Mouse (Mus musculus): ENCODE measurements at regions not wholly inside any gene's neighbourhood (a gene's known extent, or its start where the extent isn't known, plus 50 kb on each side); places are given as distances from the start of the nearest gene placed in this dataset.

- no peaks in the 10 kb centered on the region for H3K27me3 ChIP-seq
- H3K27ac ChIP-seq: no peak overlapping the region
- ATAC-seq (ENCODE audit: insufficient number of reproducible peaks, insufficient read depth, low FRiP score, low TSS enrichment, low read depth): no peak
- H3K36me3 ChIP-seq: no peaks in the 10 kb centered on the region
- no peak overlapping the region for H3K4me2 ChIP-seq
- 5% methylated on average over 4 of the region's 4 CpGs for WGBS
- H3K9ac ChIP-seq: no peak overlapping the region
- H3K4me3 ChIP-seq: no peak overlapping the region
- no peaks in the 10 kb centered on the region for H3K9me3 ChIP-seq
- H3K4me1 ChIP-seq: no peaks in the 10 kb centered on the region
Measured at GRCm38 (mm10) chr10:16640136-16640535, 1082.9 kb upstream of the Cited2 start.

- H3K4me3 ChIP-seq: no peak overlapping the region
- 62% methylated on average over 1 of the region's 1 CpGs for WGBS
- no peaks in the 10 kb centered on the region for H3K36me3 ChIP-seq
- H3K9ac ChIP-seq: no peak overlapping the region
- ATAC-seq (ENCODE audit: insufficient number of reproducible peaks, insufficient read depth, low FRiP score, low TSS enrichment, low read depth): no peak
- H3K27ac ChIP-seq: no peak overlapping the region
- H3K27me3 ChIP-seq: no peaks in the 10 kb centered on the region
- H3K4me1 ChIP-seq: no peaks in the 10 kb centered on the region
- H3K4me2 ChIP-seq: no peak overlapping the region
- no peaks in the 10 kb centered on the region for H3K9me3 ChIP-seq
Measured at GRCm38 (mm10) chr10:16650120-16650519, 1072.9 kb upstream of the Cited2 start.

- H3K27ac ChIP-seq: no peak overlapping the region
- no peaks in the 10 kb centered on the region for H3K4me1 ChIP-seq
- no peak overlapping the region for H3K4me3 ChIP-seq
- ATAC-seq (ENCODE audit: insufficient number of reproducible peaks, insufficient read depth, low FRiP score, low TSS enrichment, low read depth): no peak
- H3K9ac ChIP-seq: no peak overlapping the region
- 78% methylated on average over 4 of the region's 4 CpGs for WGBS
- no peaks in the 10 kb centered on the region for H3K9me3 ChIP-seq
- H3K4me2 ChIP-seq: no peak overlapping the region
- no peaks in the 10 kb centered on the region for H3K36me3 ChIP-seq
- no peaks in the 10 kb centered on the region for H3K27me3 ChIP-seq
Measured at GRCm38 (mm10) chr10:16652450-16652849, 1070.6 kb upstream of the Cited2 start.

GRCm38 (mm10) chr10:16664483-16664882 lies 1058.5 kb upstream of the Cited2 start:
- no peak overlapping the region for H3K27ac ChIP-seq
- H3K9ac ChIP-seq: no peak overlapping the region
- H3K36me3 ChIP-seq: no peaks in the 10 kb centered on the region
- no peaks in the 10 kb centered on the region for H3K27me3 ChIP-seq
- ATAC-seq (ENCODE audit: insufficient number of reproducible peaks, insufficient read depth, low FRiP score, low TSS enrichment, low read depth): no peak
- no peaks in the 10 kb centered on the region for H3K9me3 ChIP-seq
- no peak overlapping the region for H3K4me2 ChIP-seq
- no peaks in the 10 kb centered on the region for H3K4me1 ChIP-seq
- H3K4me3 ChIP-seq: no peak overlapping the region
- 54% methylated on average over 1 of the region's 1 CpGs for WGBS

- no peaks in the 10 kb centered on the region for H3K27me3 ChIP-seq
- no peaks in the 10 kb centered on the region for H3K9me3 ChIP-seq
- H3K36me3 ChIP-seq: no peaks in the 10 kb centered on the region
- no peak overlapping the region for H3K4me3 ChIP-seq
- ATAC-seq (ENCODE audit: insufficient number of reproducible peaks, insufficient read depth, low FRiP score, low TSS enrichment, low read depth): no peak
- no peaks in the 10 kb centered on the region for H3K4me1 ChIP-seq
- H3K9ac ChIP-seq: no peak overlapping the region
- H3K4me2 ChIP-seq: no peak overlapping the region
- 66% methylated on average over 2 of the region's 2 CpGs for WGBS
- H3K27ac ChIP-seq: no peak overlapping the region
Measured at GRCm38 (mm10) chr10:16670286-16670685, 1052.7 kb upstream of the Cited2 start.

GRCm38 (mm10) chr10:16681001-16681400 lies 1042.0 kb upstream of the Cited2 start:
- Histone ChIP-seq H3K36me3 (no peaks in the 10 kb centered on the region), H3K4me1 (no peaks in the 10 kb centered on the region), H3K27ac (no peak overlapping the region), H3K27me3 (no peaks in the 10 kb centered on the region), H3K9ac (no peak overlapping the region), H3K4me2 (no peak overlapping the region), H3K4me3 (no peak overlapping the region), H3K9me3 (no peaks in the 10 kb centered on the region)
- WGBS: 84% methylated on average over 3 of the region's 3 CpGs
- no peak for ATAC-seq (ENCODE audit: insufficient number of reproducible peaks, insufficient read depth, low FRiP score, low TSS enrichment, low read depth)

GRCm38 (mm10) chr10:16685352-16685751 lies 1037.7 kb upstream of the Cited2 start:
- H3K9ac ChIP-seq: no peak overlapping the region
- no peaks in the 10 kb centered on the region for H3K4me1 ChIP-seq
- H3K9me3 ChIP-seq: no peaks in the 10 kb centered on the region
- H3K27me3 ChIP-seq: no peaks in the 10 kb centered on the region
- H3K4me2 ChIP-seq: no peak overlapping the region
- H3K36me3 ChIP-seq: no peaks in the 10 kb centered on the region
- H3K27ac ChIP-seq: no peak overlapping the region
- 95% methylated on average over 1 of the region's 1 CpGs for WGBS
- no peak for ATAC-seq (ENCODE audit: insufficient number of reproducible peaks, insufficient read depth, low FRiP score, low TSS enrichment, low read depth)
- no peak overlapping the region for H3K4me3 ChIP-seq

- H3K9ac ChIP-seq: no peak overlapping the region
- no peaks in the 10 kb centered on the region for H3K4me1 ChIP-seq
- H3K4me2 ChIP-seq: no peak overlapping the region
- no peak overlapping the region for H3K4me3 ChIP-seq
- H3K27ac ChIP-seq: no peak overlapping the region
- no peaks in the 10 kb centered on the region for H3K9me3 ChIP-seq
- 72% methylated on average over 2 of the region's 2 CpGs for WGBS
- no peaks in the 10 kb centered on the region for H3K27me3 ChIP-seq
- ATAC-seq (ENCODE audit: insufficient number of reproducible peaks, insufficient read depth, low FRiP score, low TSS enrichment, low read depth): no peak
- H3K36me3 ChIP-seq: no peaks in the 10 kb centered on the region
Measured at GRCm38 (mm10) chr10:16706976-16707375, 1016.0 kb upstream of the Cited2 start.

GRCm38 (mm10) chr10:16713143-16713542 lies 1009.9 kb upstream of the Cited2 start:
- no peak for ATAC-seq (ENCODE audit: insufficient number of reproducible peaks, insufficient read depth, low FRiP score, low TSS enrichment, low read depth)
- no peaks in the 10 kb centered on the region for H3K27me3 ChIP-seq
- 53% methylated on average over 3 of the region's 3 CpGs for WGBS
- H3K36me3 ChIP-seq: no peaks in the 10 kb centered on the region
- no peaks in the 10 kb centered on the region for H3K9me3 ChIP-seq
- no peak overlapping the region for H3K4me3 ChIP-seq
- H3K4me1 ChIP-seq: no peaks in the 10 kb centered on the region
- H3K4me2 ChIP-seq: no peak overlapping the region
- no peak overlapping the region for H3K9ac ChIP-seq
- no peak overlapping the region for H3K27ac ChIP-seq

- no peak for ATAC-seq (ENCODE audit: insufficient number of reproducible peaks, insufficient read depth, low FRiP score, low TSS enrichment, low read depth)
- Histone ChIP-seq H3K9me3 (no peaks in the 10 kb centered on the region), H3K4me2 (no peak overlapping the region), H3K4me3 (no peak overlapping the region), H3K27me3 (no peaks in the 10 kb centered on the region), H3K36me3 (no peaks in the 10 kb centered on the region), H3K9ac (no peak overlapping the region), H3K27ac (no peak overlapping the region), H3K4me1 (no peaks in the 10 kb centered on the region)
- WGBS: 71% methylated on average over 4 of the region's 4 CpGs
Measured at GRCm38 (mm10) chr10:16714065-16714464, 1009.0 kb upstream of the Cited2 start.

GRCm38 (mm10) chr10:16714526-16714925 lies 1008.5 kb upstream of the Cited2 start:
- no peaks in the 10 kb centered on the region for H3K27me3 ChIP-seq
- 81% methylated on average over 2 of the region's 2 CpGs for WGBS
- no peak overlapping the region for H3K4me2 ChIP-seq
- no peak overlapping the region for H3K27ac ChIP-seq
- no peak for ATAC-seq (ENCODE audit: insufficient number of reproducible peaks, insufficient read depth, low FRiP score, low TSS enrichment, low read depth)
- no peak overlapping the region for H3K4me3 ChIP-seq
- H3K9me3 ChIP-seq: no peaks in the 10 kb centered on the region
- H3K36me3 ChIP-seq: no peaks in the 10 kb centered on the region
- H3K9ac ChIP-seq: no peak overlapping the region
- H3K4me1 ChIP-seq: no peaks in the 10 kb centered on the region

- no peak for ATAC-seq (ENCODE audit: insufficient number of reproducible peaks, insufficient read depth, low FRiP score, low TSS enrichment, low read depth)
- no peak overlapping the region for H3K4me3 ChIP-seq
- H3K9me3 ChIP-seq: no peaks in the 10 kb centered on the region
- H3K4me2 ChIP-seq: no peak overlapping the region
- H3K4me1 ChIP-seq: no peaks in the 10 kb centered on the region
- H3K9ac ChIP-seq: no peak overlapping the region
- H3K36me3 ChIP-seq: no peaks in the 10 kb centered on the region
- no peaks in the 10 kb centered on the region for H3K27me3 ChIP-seq
- no peak overlapping the region for H3K27ac ChIP-seq
Measured at GRCm38 (mm10) chr10:16742246-16742645, 980.8 kb upstream of the Cited2 start.

- Histone ChIP-seq H3K27me3 (no peaks in the 10 kb centered on the region), H3K4me3 (no peak overlapping the region), H3K36me3 (no peaks in the 10 kb centered on the region), H3K4me2 (no peak overlapping the region), H3K4me1 (no peaks in the 10 kb centered on the region), H3K9me3 (no peaks in the 10 kb centered on the region), H3K27ac (no peak overlapping the region), H3K9ac (no peak overlapping the region)
- no peak for ATAC-seq (ENCODE audit: insufficient number of reproducible peaks, insufficient read depth, low FRiP score, low TSS enrichment, low read depth)
Measured at GRCm38 (mm10) chr10:16751546-16751945, 971.5 kb upstream of the Cited2 start.

Measured in embryonic facial prominence, embryonic 13.5 days (tissue).